Mouse (Mus musculus) C2C12 (cell line): ENCODE data around the gene Dcx.

Source experiments
- CEBPB ChIP-seq: IDR thresholded peaks from one replicate; pipeline ENCODE4 v1.6.1; 2011; ENCODE audit warnings: low read depth, mild to moderate bottlenecking, control low read depth, moderate library complexity
- CTCF ChIP-seq: IDR thresholded peaks from one replicate; pipeline ENCODE4 v1.5.1; 2011; ENCODE audit not compliant: control insufficient read depth, insufficient read depth, insufficient read length
- FOSL1 ChIP-seq: IDR thresholded peaks from one replicate; pipeline ENCODE4 v1.8.0; 2011; ENCODE audit warnings: mild to moderate bottlenecking, low read length; ENCODE audit not compliant: poor library complexity, insufficient read depth, severe bottlenecking
- MAX ChIP-seq: IDR thresholded peaks from one replicate; pipeline ENCODE4 v1.6.1; 2011; ENCODE audit warnings: mild to moderate bottlenecking, control low read depth
- MYOD1 ChIP-seq: IDR thresholded peaks from one replicate; pipeline ENCODE4 v1.6.1; 2011; ENCODE audit warnings: low read depth; ENCODE audit not compliant: control insufficient read depth, insufficient read length
- MYOG ChIP-seq: IDR thresholded peaks from one replicate; pipeline ENCODE4 v1.6.1; 2011; ENCODE audit not compliant: control insufficient read depth, insufficient read length; ENCODE audit errors: extremely low read depth

- TF ChIP-seq CTCF (no peak), CEBPB (no peak), MYOD1 (no peak), MAX (no peak), MYOG (no peak), FOSL1 (no peak)
Observed at GRCm38 (mm10) chrX:143884953-143885352, 48.2 kb downstream of the Dcx start.
